Mouse (Mus musculus): ENCODE measurements around the gene Matn1. TPM values are rescaled to one million over a fixed set of nuclear protein-coding genes. Genes with fewer than 3 reads are reported as not detected.

The Matn1 gene
- polyA plus RNA-seq, 1 experiment from 2014 or later, result 0.23 TPM

GRCm38 (mm10) chr4:130908133-130908532, 36.1 kb upstream of the Matn1 start:
- Histone ChIP-seq H3K27ac (replicated peaks) (no peak overlapping the region), H3K9ac (no peak overlapping the region), H3K4me1 (replicated peaks) (peaks cover 27% of the 10 kb centered on the region), H3K4me2 (no peak overlapping the region), H3K36me3 (replicated peaks) (no peaks in the 10 kb centered on the region), H3K27me3 (no peaks in the 10 kb centered on the region), H3K4me3 (replicated peaks) (no peak overlapping the region), H3K9me3 (replicated peaks) (no peaks in the 10 kb centered on the region)
- WGBS (ENCODE audit: insufficient replicate concordance), result 74% methylated on average over 10 of the region's 10 CpGs
- no peak for ATAC-seq (ENCODE audit: insufficient read depth)

DNA sequence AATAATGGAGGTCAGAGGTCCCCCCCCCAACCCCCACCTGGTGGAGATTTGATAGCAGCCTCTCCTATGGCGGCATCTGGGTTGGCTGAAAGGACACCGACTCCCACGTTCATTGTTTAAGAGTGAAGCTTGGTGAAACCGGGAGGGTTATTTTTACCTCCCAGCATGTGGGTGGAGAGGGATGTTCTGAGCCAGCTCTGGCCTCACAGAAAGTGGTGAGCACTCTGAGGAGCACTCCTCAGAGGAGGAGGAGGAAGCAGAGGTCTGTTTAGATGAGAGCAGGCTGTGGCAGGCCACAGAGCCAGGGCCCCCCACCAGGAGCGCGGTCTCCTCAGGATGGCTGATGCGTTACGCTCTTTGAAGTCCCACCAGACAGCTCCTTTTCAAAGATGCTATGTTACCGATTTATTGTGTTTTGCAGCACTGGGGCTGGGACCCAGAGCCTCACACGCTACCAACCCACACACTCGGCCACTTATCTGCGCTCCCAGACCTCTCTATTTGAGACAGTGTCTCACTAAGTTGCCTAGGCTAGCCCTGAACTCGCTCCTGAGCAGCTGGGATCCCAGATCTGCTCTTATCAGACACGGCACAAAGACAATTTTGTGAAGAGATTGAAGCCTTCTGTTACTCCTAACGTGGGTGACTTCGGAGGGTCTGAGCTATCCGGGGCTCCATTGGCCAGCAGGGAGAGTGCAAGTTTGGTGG, 34.9 kb upstream of the Matn1 start:
- Histone ChIP-seq H3K9me3 (replicated peaks) (no peaks in the 10 kb centered on the region), H3K9ac (no peak overlapping the region), H3K4me2 (no peak overlapping the region), H3K27me3 (no peaks in the 10 kb centered on the region), H3K4me3 (replicated peaks) (no peak overlapping the region), H3K36me3 (replicated peaks) (no peaks in the 10 kb centered on the region), H3K27ac (replicated peaks) (no peak overlapping the region), H3K4me1 (replicated peaks) (peaks cover 27% of the 10 kb centered on the region)
- whole genome bisulfite sequencing (ENCODE audit: insufficient replicate concordance), result 26% methylated on average over 17 of the region's 17 CpGs
- no peak for ATAC-seq (ENCODE audit: insufficient read depth)

DNA sequence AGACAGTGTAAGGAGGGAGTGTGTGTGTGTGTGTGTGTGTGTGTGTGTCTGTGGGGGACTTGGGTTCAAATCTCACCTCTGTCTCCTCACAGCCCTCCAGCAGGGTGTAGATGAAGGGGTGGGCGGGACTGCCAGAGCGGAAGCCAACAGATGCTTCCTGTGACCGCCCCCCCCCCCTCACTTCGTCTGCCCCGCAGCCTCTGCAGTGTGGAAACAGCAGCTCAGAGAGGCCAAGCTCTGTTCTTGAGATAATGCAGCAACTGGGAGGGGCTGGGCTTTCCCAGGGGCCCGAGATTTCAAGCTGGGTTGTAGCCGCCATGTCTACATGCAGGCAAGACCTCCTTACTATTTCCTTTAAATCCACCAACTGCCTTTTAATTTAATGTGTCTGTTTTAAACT, 33.5 kb upstream of the Matn1 start:
- no peak overlapping the region for H3K27ac ChIP-seq (replicated peaks)
- no peak overlapping the region for H3K9ac ChIP-seq
- no peak for ATAC-seq (ENCODE audit: insufficient read depth)
- H3K9me3 ChIP-seq (replicated peaks), result no peaks in the 10 kb centered on the region
- no peaks in the 10 kb centered on the region for H3K27me3 ChIP-seq
- peaks cover 27% of the 10 kb centered on the region for H3K4me1 ChIP-seq (replicated peaks)
- 12% methylated on average over 7 of the region's 7 CpGs for WGBS (ENCODE audit: insufficient replicate concordance)
- H3K4me2 ChIP-seq, result no peak overlapping the region
- no peaks in the 10 kb centered on the region for H3K36me3 ChIP-seq (replicated peaks)
- no peak overlapping the region for H3K4me3 ChIP-seq (replicated peaks)

DNA sequence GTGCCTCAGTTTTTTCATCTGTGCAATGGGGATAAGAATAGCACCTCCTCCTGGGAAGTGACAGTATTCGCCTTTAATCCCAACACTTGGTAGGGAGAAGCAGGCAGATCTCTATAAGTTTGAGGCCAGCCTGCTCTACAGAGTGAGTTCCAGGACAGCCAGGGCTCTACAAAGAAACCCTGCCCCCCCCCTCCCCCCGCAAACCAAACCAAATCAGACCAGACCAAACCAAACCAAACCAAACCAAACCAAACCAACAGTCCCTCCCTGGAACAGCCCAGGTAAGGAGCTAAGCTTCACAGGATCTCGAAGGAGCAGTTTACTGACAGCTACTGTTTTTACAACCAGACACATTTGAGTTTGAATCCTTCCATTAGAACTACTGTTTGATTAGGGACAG, 31.6 kb upstream of the Matn1 start:
- Histone ChIP-seq H3K9me3 (replicated peaks) (no peaks in the 10 kb centered on the region), H3K4me3 (replicated peaks) (no peak overlapping the region), H3K27me3 (no peaks in the 10 kb centered on the region), H3K36me3 (replicated peaks) (no peaks in the 10 kb centered on the region), H3K27ac (replicated peaks) (no peak overlapping the region), H3K9ac (no peak overlapping the region), H3K4me2 (no peak overlapping the region), H3K4me1 (replicated peaks) (peaks cover 27% of the 10 kb centered on the region)
- 43% methylated on average over 3 of the region's 3 CpGs for WGBS (ENCODE audit: insufficient replicate concordance)
- ATAC-seq (ENCODE audit: insufficient read depth), result no peak

DNA sequence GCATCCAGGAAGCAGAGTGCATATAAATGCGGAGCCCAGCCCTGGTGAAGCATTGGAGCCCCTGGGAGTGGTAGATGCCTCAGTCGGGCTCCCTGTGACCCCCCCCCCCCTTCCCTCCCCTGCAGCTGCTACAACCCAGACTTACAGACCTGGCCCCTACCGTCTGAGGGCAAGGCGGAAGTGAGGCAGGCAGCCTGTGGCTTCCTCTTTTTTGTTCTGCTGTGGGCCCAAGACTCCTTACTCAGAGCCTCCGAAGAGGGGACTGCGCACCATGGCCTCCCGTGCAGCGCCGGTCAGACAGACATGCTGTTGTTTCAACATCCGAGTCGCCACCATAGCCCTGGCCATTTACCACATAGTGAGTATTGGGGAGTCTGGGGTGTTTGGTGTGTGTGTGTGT, 31.1 kb upstream of the Matn1 start, which contains the start of gene Laptm5:
TSS of gene Laptm5 (plus strand) at position 49 of the 400 bp plus-strand sequence.
- H3K4me3 ChIP-seq (replicated peaks), result peak within 1 kb of the TSS; percentile 41
- ATAC-seq (ENCODE audit: insufficient read depth), result no peak; the same call in 1 of the 2 replicates
- H3K9ac ChIP-seq, result no peak within 1 kb of the TSS; the same call in 1 of the 2 replicates
- H3K4me1 ChIP-seq (replicated peaks), result peaks cover 27% of the 10 kb centered on the region
- H3K27me3 ChIP-seq, result no peaks in the 10 kb centered on the region
- WGBS (ENCODE audit: insufficient replicate concordance), result 19% methylated on average over 11 of the region's 11 CpGs
- peak within 1 kb of the TSS; percentile 79 for H3K27ac ChIP-seq (replicated peaks)
- H3K36me3 ChIP-seq (replicated peaks), result no peaks in the 10 kb centered on the region
- H3K4me2 ChIP-seq, result peak within 1 kb of the TSS; percentile 37
- no peaks in the 10 kb centered on the region for H3K9me3 ChIP-seq (replicated peaks)

- Histone ChIP-seq H3K9ac (no peak overlapping the region), H3K36me3 (replicated peaks) (no peaks in the 10 kb centered on the region), H3K9me3 (replicated peaks) (no peaks in the 10 kb centered on the region), H3K27me3 (no peaks in the 10 kb centered on the region), H3K4me3 (replicated peaks) (peak overlapping the region; percentile 41), H3K4me1 (replicated peaks) (peaks cover 27% of the 10 kb centered on the region), H3K27ac (replicated peaks) (peak overlapping the region; percentile 79), H3K4me2 (peak overlapping the region; percentile 37)
- WGBS (ENCODE audit: insufficient replicate concordance), result 13% methylated on average over 3 of the region's 3 CpGs
- 0 out of 2 replicates have a peak, but pooled peaks have one; percentile 3 for ATAC-seq (ENCODE audit: insufficient read depth)
These were observed 30.7 kb upstream of the Matn1 start for GRCm38 (mm10) chr4:130913511-130913910.

- Histone ChIP-seq H3K27ac (replicated peaks) (peak overlapping the region; percentile 79), H3K4me1 (replicated peaks) (peaks cover 25% of the 10 kb centered on the region), H3K27me3 (no peaks in the 10 kb centered on the region), H3K36me3 (replicated peaks) (no peaks in the 10 kb centered on the region), H3K9me3 (replicated peaks) (no peaks in the 10 kb centered on the region), H3K4me3 (replicated peaks) (peak overlapping the region; percentile 41), H3K4me2 (peak overlapping the region; percentile 40), H3K9ac (no peak overlapping the region)
- WGBS (ENCODE audit: insufficient replicate concordance), result 17% methylated on average over 4 of the region's 4 CpGs
- peak; percentile 38; the same call in 1 of the 2 replicates for ATAC-seq (ENCODE audit: insufficient read depth)
These were observed 30.2 kb upstream of the Matn1 start for GRCm38 (mm10) chr4:130914011-130914410.

- Histone ChIP-seq H3K9ac (no peak overlapping the region), H3K4me1 (replicated peaks) (peaks cover 23% of the 10 kb centered on the region)
- no peak for ATAC-seq (ENCODE audit: insufficient read depth)
These were observed 29.7 kb upstream of the Matn1 start for GRCm38 (mm10) chr4:130914527-130914926.

DNA sequence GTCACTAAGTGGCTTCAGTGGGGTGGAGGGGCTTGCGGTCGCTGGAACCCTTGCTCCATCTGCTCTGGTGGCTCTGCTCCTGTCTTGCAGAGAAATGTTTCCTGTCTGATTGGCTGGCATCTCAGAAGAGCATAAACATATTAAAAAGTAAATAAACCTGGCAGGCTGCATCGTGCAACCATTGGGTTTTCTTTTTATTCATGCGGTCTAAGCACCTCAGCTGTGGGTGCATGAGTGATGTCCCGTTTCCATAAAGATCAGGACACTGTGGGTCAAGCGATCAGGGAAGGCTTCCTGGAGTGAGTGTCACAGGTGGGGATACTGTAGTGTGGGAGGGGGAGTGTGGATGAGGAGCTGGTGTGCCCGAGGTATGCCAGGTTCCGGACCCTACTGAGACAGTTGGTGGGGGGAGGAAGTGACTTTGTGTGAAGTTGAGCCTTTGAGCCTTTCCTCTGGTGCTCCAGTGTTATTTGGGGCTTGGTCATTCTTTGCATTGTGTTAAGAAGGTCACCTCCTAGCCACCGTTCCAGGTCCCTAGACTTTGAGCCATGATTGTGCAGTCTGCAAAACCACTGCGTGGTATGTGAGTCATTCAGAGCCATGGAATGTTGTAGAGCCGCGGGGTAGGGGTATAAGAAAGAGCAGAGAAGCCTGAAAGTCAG, 29.0 kb upstream of the Matn1 start:
- 21% methylated on average over 12 of the region's 12 CpGs for WGBS (ENCODE audit: insufficient replicate concordance)
- Histone ChIP-seq H3K9me3 (replicated peaks) (no peaks in the 10 kb centered on the region), H3K27me3 (no peaks in the 10 kb centered on the region), H3K36me3 (replicated peaks) (no peaks in the 10 kb centered on the region), H3K9ac (no peak overlapping the region), H3K4me2 (peak overlapping the region; percentile 40), H3K4me3 (replicated peaks) (peak overlapping the region; percentile 41), H3K4me1 (replicated peaks) (peaks cover 22% of the 10 kb centered on the region), H3K27ac (replicated peaks) (no peak overlapping the region)
- ATAC-seq (ENCODE audit: insufficient read depth), result no peak

More at GRCm38 (mm10) chr4:130914527-130914926, 29.7 kb upstream of the Matn1 start:
- no peaks in the 10 kb centered on the region for H3K9me3 ChIP-seq (replicated peaks)
- no peaks in the 10 kb centered on the region for H3K36me3 ChIP-seq (replicated peaks)
- H3K4me2 ChIP-seq, result peak overlapping the region; percentile 40
- H3K4me3 ChIP-seq (replicated peaks), result peak overlapping the region; percentile 41
- WGBS (ENCODE audit: insufficient replicate concordance), result 20% methylated on average over 7 of the region's 7 CpGs
- H3K27ac ChIP-seq (replicated peaks), result no peak overlapping the region
- H3K27me3 ChIP-seq, result no peaks in the 10 kb centered on the region

DNA sequence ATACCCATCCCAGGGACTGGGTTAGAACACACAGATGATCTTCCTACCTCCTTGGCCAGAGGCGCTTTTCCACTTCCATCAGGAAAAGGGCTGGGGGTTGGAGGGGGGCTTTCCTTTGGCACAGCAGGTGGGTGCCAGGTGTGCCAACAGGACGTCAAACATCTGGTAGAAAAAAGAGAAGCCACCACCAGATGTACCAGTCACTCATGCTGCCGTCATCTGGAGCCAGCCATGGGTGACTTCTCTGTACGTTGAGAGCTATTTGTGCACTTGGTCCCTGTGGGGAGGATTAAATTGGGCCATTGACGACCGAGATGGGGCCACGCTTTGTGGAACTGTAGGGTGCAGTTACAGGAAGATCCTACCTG, 28.5 kb upstream of the Matn1 start:
- Histone ChIP-seq H3K4me3 (replicated peaks) (peak overlapping the region; percentile 41; the same call in 1 of the 2 replicates), H3K27me3 (no peaks in the 10 kb centered on the region), H3K27ac (replicated peaks) (no peak overlapping the region), H3K9me3 (replicated peaks) (no peaks in the 10 kb centered on the region), H3K9ac (no peak overlapping the region), H3K4me2 (peak overlapping the region; percentile 40), H3K36me3 (replicated peaks) (no peaks in the 10 kb centered on the region), H3K4me1 (replicated peaks) (peaks cover 22% of the 10 kb centered on the region)
- no peak for ATAC-seq (ENCODE audit: insufficient read depth)
- WGBS (ENCODE audit: insufficient replicate concordance), result 33% methylated on average over 7 of the region's 7 CpGs

GRCm38 (mm10) chr4:130916639-130917038, 27.5 kb upstream of the Matn1 start:
- no peaks in the 10 kb centered on the region for H3K27me3 ChIP-seq
- H3K27ac ChIP-seq (replicated peaks), result no peak overlapping the region
- no peak overlapping the region for H3K9ac ChIP-seq
- H3K4me2 ChIP-seq, result 0 out of 2 replicates have a peak overlapping the region, but pooled peaks have one; percentile 40
- H3K36me3 ChIP-seq (replicated peaks), result no peaks in the 10 kb centered on the region
- WGBS (ENCODE audit: insufficient replicate concordance), result 55% methylated on average over 7 of the region's 7 CpGs
- no peaks in the 10 kb centered on the region for H3K9me3 ChIP-seq (replicated peaks)
- no peak overlapping the region for H3K4me3 ChIP-seq (replicated peaks)
- H3K4me1 ChIP-seq (replicated peaks), result peaks cover 20% of the 10 kb centered on the region; the same call in 1 of the 2 replicates
- ATAC-seq (ENCODE audit: insufficient read depth), result no peak

Measured in liver, embryonic 15.5 days (tissue).